Mouse (Mus musculus): ENCODE measurements around the gene Plcg1. TPM values are rescaled to one million over a fixed set of nuclear protein-coding genes. Genes with fewer than 3 reads are reported as not detected.

The Plcg1 gene
- polyA plus RNA-seq, 1 experiment from 2014 or later = 75.9 TPM

GRCm38 (mm10) chr2:160745497-160745896 is 14.4 kb downstream of the Plcg1 start:
- DNase-seq (ENCODE audit: low read depth, low spot score) = no peak
- TF ChIP-seq CTCF (IDR thresholded peaks at IDR 0.05) = no peak
- in situ Hi-C loops (cut with MboI; ENCODE audit: low pct_unique_long_range_greater_than_20kb) = no loop called here
- no peaks in the 10 kb centered on the region for H3K27me3 ChIP-seq
- CTCF ChIA-PET = interaction anchor here (0.9 to 2.4 kb wide), 4 partner anchors 18 to 140 kb away, joined by 3 to 19 read pairs (median 4); no protein-coding TSS in a partner anchor
- POLR2A ChIA-PET = no interaction called here
- no peak for ATAC-seq

GRCm38 (mm10) chr2:160746637-160747036 is 15.5 kb downstream of the Plcg1 start:
- no peak for TF ChIP-seq CTCF (IDR thresholded peaks at IDR 0.05)

GRCm38 (mm10) chr2:160747075-160747474 is 16.0 kb downstream of the Plcg1 start:
- no peaks in the 10 kb centered on the region for H3K27me3 ChIP-seq

More at GRCm38 (mm10) chr2:160746637-160747036, 15.5 kb downstream of the Plcg1 start:
- CTCF ChIA-PET = interaction anchor here (0.8 to 1.6 kb wide), 3 partner anchors 8 to 135 kb away, joined by 3 to 4 read pairs (median 4); no protein-coding TSS in a partner anchor
- DNase-seq (ENCODE audit: low read depth, low spot score) = no peak
- POLR2A ChIA-PET = no interaction called here
- no peak for ATAC-seq
- in situ Hi-C loops (cut with MboI; ENCODE audit: low pct_unique_long_range_greater_than_20kb) = no loop called here
- no peaks in the 10 kb centered on the region for H3K27me3 ChIP-seq

GRCm38 (mm10) chr2:160756583-160757203 is 25.6 kb downstream of the Plcg1 start:
- in situ Hi-C loops (cut with MboI; ENCODE audit: low pct_unique_long_range_greater_than_20kb) = no loop called here
- H3K27me3 ChIP-seq = no peaks in the 10 kb centered on the region
- ChIA-PET POLR2A (interaction anchor here (0.6 kb wide), 1 partner anchor 165 kb away, joined by 4 read pairs; no protein-coding TSS in a partner anchor), CTCF (interaction anchor here (1.3 to 4.1 kb wide), 2 partner anchors 13 to 128 kb away, joined by 5 to 12 read pairs; no protein-coding TSS in a partner anchor)
- no peak for DNase-seq (ENCODE audit: low read depth, low spot score)
- no peak for TF ChIP-seq CTCF (IDR thresholded peaks at IDR 0.05)
- ATAC-seq = no peak

More at GRCm38 (mm10) chr2:160747075-160747474, 16.0 kb downstream of the Plcg1 start:
- TF ChIP-seq CTCF (IDR thresholded peaks at IDR 0.05) = no peak
- in situ Hi-C loops (cut with MboI; ENCODE audit: low pct_unique_long_range_greater_than_20kb) = no loop called here
- ChIA-PET CTCF (interaction anchor here (1.0 to 1.6 kb wide), 2 partner anchors 38 to 134 kb away, joined by 3 to 4 read pairs; no protein-coding TSS in a partner anchor), POLR2A (no interaction called here)
- ATAC-seq = no peak
- DNase-seq (ENCODE audit: low read depth, low spot score) = no peak

- H3K27me3 ChIP-seq = no peaks in the 10 kb centered on the region
- ChIA-PET CTCF (interaction anchor here (0.7 to 3.3 kb wide), 12 partner anchors 12 to 124 kb away, joined by 3 to 25 read pairs (median 4); partner anchors contain the start of gene Lpin3), POLR2A (no interaction called here)
- DNase-seq (ENCODE audit: low read depth, low spot score) = no peak
- no peak for ATAC-seq
- TF ChIP-seq CTCF (IDR thresholded peaks at IDR 0.05) = no peak
- in situ Hi-C loops (cut with MboI; ENCODE audit: low pct_unique_long_range_greater_than_20kb) = no loop called here
These were observed 29.5 kb downstream of the Plcg1 start for GRCm38 (mm10) chr2:160760433-160761184.

- CTCF ChIA-PET = interaction anchor here (1.3 to 3.2 kb wide), 2 partner anchors 19 to 121 kb away, joined by 5 to 11 read pairs; no protein-coding TSS in a partner anchor
- no peak for DNase-seq (ENCODE audit: low read depth, low spot score)
- no peak for ATAC-seq
- POLR2A ChIA-PET = interaction anchor here (0.7 to 0.8 kb wide), 2 partner anchors 82 to 121 kb away, joined by 3 read pairs; no protein-coding TSS in a partner anchor
- no peak for TF ChIP-seq CTCF (IDR thresholded peaks at IDR 0.05)
- in situ Hi-C loops (cut with MboI; ENCODE audit: low pct_unique_long_range_greater_than_20kb) = no loop called here
- H3K27me3 ChIP-seq = no peaks in the 10 kb centered on the region
These were observed 32.7 kb downstream of the Plcg1 start for GRCm38 (mm10) chr2:160763816-160764215.

GRCm38 (mm10) chr2:160764386-160764785 is 33.3 kb downstream of the Plcg1 start:
- ATAC-seq = no peak
- H3K27me3 ChIP-seq = no peaks in the 10 kb centered on the region
- TF ChIP-seq CTCF (IDR thresholded peaks at IDR 0.05) = no peak
- POLR2A ChIA-PET = interaction anchor here (0.8 kb wide), 1 partner anchor 121 kb away, joined by 3 read pairs; no protein-coding TSS in a partner anchor
- in situ Hi-C loops (cut with MboI; ENCODE audit: low pct_unique_long_range_greater_than_20kb) = no loop called here
- DNase-seq (ENCODE audit: low read depth, low spot score) = no peak
- CTCF ChIA-PET = interaction anchor here (1.1 to 3.2 kb wide), 2 partner anchors 21 to 121 kb away, joined by 3 to 11 read pairs; no protein-coding TSS in a partner anchor

GRCm38 (mm10) chr2:160765096-160765495 is 34.0 kb downstream of the Plcg1 start:
- ChIA-PET POLR2A (interaction anchor here (0.7 kb wide), 1 partner anchor 36 kb away, joined by 3 read pairs; no protein-coding TSS in a partner anchor), CTCF (interaction anchor here (1.1 to 3.2 kb wide), 2 partner anchors 20 to 120 kb away, joined by 3 to 11 read pairs; no protein-coding TSS in a partner anchor)
- no peak for ATAC-seq
- in situ Hi-C loops (cut with MboI; ENCODE audit: low pct_unique_long_range_greater_than_20kb) = no loop called here
- DNase-seq (ENCODE audit: low read depth, low spot score) = no peak
- no peak for TF ChIP-seq CTCF (IDR thresholded peaks at IDR 0.05)
- no peaks in the 10 kb centered on the region for H3K27me3 ChIP-seq

GRCm38 (mm10) chr2:160766371-160766771 is 35.3 kb downstream of the Plcg1 start:
- ATAC-seq (no peak), DNase-seq (ENCODE audit: low read depth, low spot score) (no peak)
- in situ Hi-C loops (cut with MboI; ENCODE audit: low pct_unique_long_range_greater_than_20kb) = no loop called here
- ChIA-PET POLR2A (interaction anchor here (1.0 kb wide), 1 partner anchor 35 kb away, joined by 4 read pairs; the partner anchor contains the start of gene Plcg1), CTCF (interaction anchor here (2.4 kb wide), 1 partner anchor 119 kb away, joined by 7 read pairs; no protein-coding TSS in a partner anchor)
- no peaks in the 10 kb centered on the region for H3K27me3 ChIP-seq
- no peak for TF ChIP-seq CTCF (IDR thresholded peaks at IDR 0.05)

GRCm38 (mm10) chr2:160767201-160767600 is 36.1 kb downstream of the Plcg1 start:
- no peak for ATAC-seq
- in situ Hi-C loops (cut with MboI; ENCODE audit: low pct_unique_long_range_greater_than_20kb) = no loop called here
- ChIA-PET POLR2A (interaction anchor here (1.0 to 2.1 kb wide), 2 partner anchors 13 to 36 kb away, joined by 4 to 6 read pairs; partner anchors contain the start of gene Plcg1), CTCF (interaction anchor here (1.0 to 2.4 kb wide), 2 partner anchors 12 to 118 kb away, joined by 3 to 7 read pairs; no protein-coding TSS in a partner anchor)
- no peak for DNase-seq (ENCODE audit: low read depth, low spot score)
- no peak for TF ChIP-seq CTCF (IDR thresholded peaks at IDR 0.05)
- no peaks in the 10 kb centered on the region for H3K27me3 ChIP-seq

All from Patski (cell line).